Mouse (Mus musculus) spleen, postnatal 10 days (tissue): ENCODE data around the gene Rin2.
A peak's percentile ranks its signal among the peaks of the same experiment; 100 is the strongest.

Experiments
- DNase-seq, 2 experiments: peaks; one replicate each; pipeline ENCODE4 v3.0.0; 2021 to 2022; ENCODE audit warnings: low spot score in 2 of 2

The Rin2 gene

GRCm38 (mm10) chr2:145675142-145675755, at the start of gene Rin2:
Rin2 (plus strand) TSS chr2:145675215.
- DNase-seq, result peak; percentile 9 to 38

- no peak for DNase-seq
Observed at GRCm38 (mm10) chr2:145631123-145631798, 43.8 kb upstream of the Rin2 start.

- no peak for DNase-seq
Observed at GRCm38 (mm10) chr2:145631799-145632174, 43.2 kb upstream of the Rin2 start.

- no peak for DNase-seq
Observed at GRCm38 (mm10) chr2:145633811-145634210, 41.2 kb upstream of the Rin2 start.

- no peak for DNase-seq
Observed at GRCm38 (mm10) chr2:145640255-145640984, 34.6 kb upstream of the Rin2 start.

GRCm38 (mm10) chr2:145655373-145655960, 19.5 kb upstream of the Rin2 start:
- no peak for DNase-seq

- no peak for DNase-seq
Observed at GRCm38 (mm10) chr2:145656121-145656520, 18.9 kb upstream of the Rin2 start.

GRCm38 (mm10) chr2:145656716-145657115, 18.3 kb upstream of the Rin2 start:
- no peak for DNase-seq

- no peak for DNase-seq
Observed at GRCm38 (mm10) chr2:145661242-145661641, 13.8 kb upstream of the Rin2 start.

GRCm38 (mm10) chr2:145663899-145664298, 11.1 kb upstream of the Rin2 start:
- no peak for DNase-seq

GRCm38 (mm10) chr2:145664311-145664710, 10.7 kb upstream of the Rin2 start:
- no peak for DNase-seq

- DNase-seq, result no peak
Observed at GRCm38 (mm10) chr2:145668135-145668534, 6.9 kb upstream of the Rin2 start.

- DNase-seq, result no peak
Observed at GRCm38 (mm10) chr2:145670131-145670530, 4.9 kb upstream of the Rin2 start.

- no peak for DNase-seq
Observed at GRCm38 (mm10) chr2:145674496-145675141, 396 bp upstream of the Rin2 start.

GRCm38 (mm10) chr2:145675756-145676543, 935 bp downstream of the Rin2 start:
- no peak for DNase-seq

GRCm38 (mm10) chr2:145676544-145676925, 1.5 kb downstream of the Rin2 start:
- no peak for DNase-seq

GRCm38 (mm10) chr2:145676936-145677335, 1.9 kb downstream of the Rin2 start:
- no peak for DNase-seq

- no peak for DNase-seq
Observed at GRCm38 (mm10) chr2:145680141-145680540, 5.1 kb downstream of the Rin2 start.

- DNase-seq, result no peak
Observed at GRCm38 (mm10) chr2:145680762-145681161, 5.7 kb downstream of the Rin2 start.

- DNase-seq, result no peak
Observed at GRCm38 (mm10) chr2:145681626-145682025, 6.6 kb downstream of the Rin2 start.

GRCm38 (mm10) chr2:145682924-145683323, 7.9 kb downstream of the Rin2 start:
- DNase-seq, result no peak
